Mouse (Mus musculus) liver, postnatal 0 days (tissue): ENCODE results near the gene Rest.

Experiments
- CTCF ChIP-seq: sonication (generic); IDR thresholded peaks from 2 replicates; pipeline ENCODE4 v1.5.1; 2016; ENCODE audit warnings: antibody characterized with exemption, low read depth
- EP300 ChIP-seq: IDR thresholded peaks from 2 replicates; pipeline ENCODE4 v1.6.1; 2016; ENCODE audit warnings: antibody characterized with exemption, low read depth, mild to moderate bottlenecking

- no peak for TF ChIP-seq CTCF
- TF ChIP-seq EP300, result no peak
These were observed 20.8 kb upstream of the Rest start for GRCm38 (mm10) chr5:77244331-77244987.
